Mouse (Mus musculus): ENCODE data around the gene Pkib.

- TF ChIP-seq CTCF (conservative IDR thresholded peaks at IDR 0.05; ENCODE audit: low read length) (0 out of 2 replicates have a peak, but pooled peaks have one; percentile 4), POU5F1 (IDR thresholded peaks at IDR 0.05; ENCODE audit: borderline replicate concordance, low read length) (no peak)
These were observed 1.1 kb downstream of the Pkib start for GRCm38 (mm10) chr10:57632868-57633240.

Data from E14TG2a.4 (cell line).